Mouse (Mus musculus) brain, adult 2 months (tissue): Measurements from ENCODE around the gene Scd3.
"Not testable (repeated sequence)": the region's sequence is repeated elsewhere in the genome, so short reads cannot be mapped to it uniquely, and the experiment has no call there.

Experiments used
- DNase-seq: peaks from one replicate; pipeline ENCODE4 v3.0.0; 2011; ENCODE audit warnings: low read depth, low spot score

Gene Scd3

GRCm38 (mm10) chr19:44273711-44274110, 70.6 kb downstream of the Scd3 start:
- peak; percentile 31 for DNase-seq

DNA sequence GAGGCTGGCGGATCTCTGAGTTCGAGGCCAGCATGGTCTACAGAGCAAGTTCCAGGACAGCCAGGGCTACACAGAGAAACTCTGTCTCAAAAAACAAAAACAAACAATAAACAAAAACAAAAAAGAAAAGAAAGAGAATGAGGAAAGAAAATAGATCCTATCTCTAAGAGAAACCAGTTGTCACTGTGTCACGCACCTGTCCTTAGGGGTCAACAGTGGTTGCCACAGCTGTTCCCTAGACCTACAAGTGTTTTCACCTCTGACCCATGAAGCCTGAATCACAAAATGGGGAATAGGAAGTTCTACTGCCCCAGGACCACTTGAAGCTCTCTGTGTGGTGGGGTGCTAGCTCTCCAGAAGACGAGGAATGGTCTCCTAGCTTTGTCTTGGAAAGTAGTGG, 71.4 kb downstream of the Scd3 start:
- no peak for DNase-seq

- peak; percentile 23 for DNase-seq
Observed at GRCm38 (mm10) chr19:44275418-44275817, 72.3 kb downstream of the Scd3 start.

DNA sequence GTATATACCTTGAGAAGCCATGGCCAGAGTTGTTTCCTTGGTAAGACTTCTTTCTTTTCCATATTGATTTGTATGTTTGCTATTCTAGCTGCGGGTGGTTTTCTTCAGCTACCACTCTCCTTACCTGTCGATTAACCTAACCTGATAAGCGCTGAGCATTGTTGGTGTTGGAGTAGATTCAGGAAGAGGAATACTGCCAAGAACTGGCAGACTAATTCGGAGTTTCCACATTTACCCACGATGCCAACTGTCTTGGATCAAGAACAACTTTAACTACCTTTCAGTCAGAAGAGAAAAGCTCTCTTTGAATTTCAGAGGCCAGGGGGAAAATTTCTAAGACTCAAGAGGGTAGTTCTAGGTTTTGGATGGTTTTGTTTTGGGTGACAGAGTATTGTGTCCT, 73.8 kb downstream of the Scd3 start:
- DNase-seq, result peak; percentile 64

- DNase-seq, result no peak
Observed at GRCm38 (mm10) chr19:44277931-44278330, 74.9 kb downstream of the Scd3 start.

- peak; percentile 79 for DNase-seq
Observed at GRCm38 (mm10) chr19:44280755-44281154, 77.7 kb downstream of the Scd3 start.

DNA sequence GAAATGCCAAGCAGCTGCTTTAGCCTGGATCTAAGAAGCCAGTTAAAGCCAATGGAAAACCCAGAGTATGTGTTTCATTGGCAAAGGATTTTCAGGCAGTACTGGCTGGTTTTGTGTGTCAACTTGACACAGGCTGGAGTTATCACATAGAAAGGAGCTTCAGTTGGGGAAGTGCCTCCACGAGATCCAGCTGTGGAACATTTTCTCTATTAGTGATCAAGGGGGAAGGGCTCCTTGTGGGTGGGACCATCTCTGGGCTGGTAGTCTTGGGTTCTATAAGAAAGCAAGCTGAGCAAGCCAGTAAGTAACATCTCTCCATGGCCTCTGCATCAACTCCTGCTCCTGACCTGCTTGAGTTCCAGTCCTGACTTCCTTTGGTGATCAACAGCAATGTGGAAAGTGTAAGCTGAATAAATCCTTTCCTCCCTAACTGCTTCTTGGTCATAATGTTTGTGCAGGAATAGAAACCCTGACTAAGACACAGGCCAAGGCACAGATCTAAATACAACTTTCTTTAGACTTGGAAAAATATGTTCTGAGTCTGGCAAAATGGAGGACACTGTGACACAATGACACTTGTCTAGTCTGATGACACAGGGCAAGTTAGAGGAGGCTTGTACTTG, 78.9 kb downstream of the Scd3 start:
- DNase-seq, result not testable (repeated sequence)

GRCm38 (mm10) chr19:44282534-44283156, 79.6 kb downstream of the Scd3 start:
- DNase-seq, result no peak

DNA sequence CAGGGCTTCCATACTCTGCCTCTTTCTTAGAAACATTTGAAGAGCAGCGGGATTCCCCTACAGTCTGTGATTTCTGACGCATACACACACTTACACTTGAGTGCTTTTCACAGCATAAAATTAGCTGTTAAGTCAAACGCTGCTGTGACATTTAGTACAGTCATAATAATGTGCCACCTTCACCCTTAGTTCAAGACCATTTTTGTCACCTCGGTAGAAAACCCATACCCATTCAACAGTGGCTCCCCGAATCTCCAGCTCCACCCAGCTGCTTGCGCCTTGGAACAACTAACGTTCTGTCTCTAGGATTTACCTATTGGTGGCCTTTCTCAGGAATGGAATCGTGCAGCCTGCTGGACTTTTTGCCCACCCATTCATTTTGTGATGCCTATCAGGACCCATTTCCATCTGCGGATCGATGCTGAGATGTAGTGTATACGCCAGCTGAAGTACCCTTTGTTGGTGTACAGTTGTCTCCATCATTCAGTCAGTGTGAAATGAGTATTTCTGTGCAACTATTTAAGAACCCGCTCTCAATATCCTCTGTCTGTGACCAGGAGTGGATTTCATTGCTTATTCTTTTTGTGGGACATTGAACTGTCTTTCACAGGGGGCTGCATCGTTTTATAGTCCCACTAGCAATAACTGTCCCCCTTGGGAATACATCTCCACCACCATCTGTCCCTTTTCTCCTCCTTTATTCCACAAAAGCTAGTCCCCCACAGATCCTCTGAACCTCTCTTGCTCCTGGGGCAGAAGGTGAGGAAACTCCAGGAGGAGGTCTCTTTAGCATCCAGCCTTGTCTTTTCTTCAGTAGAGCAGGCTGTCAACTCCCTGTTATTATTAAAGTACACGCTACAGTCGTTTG, 80.3 kb downstream of the Scd3 start:
- peak; percentile 47 for DNase-seq

DNA sequence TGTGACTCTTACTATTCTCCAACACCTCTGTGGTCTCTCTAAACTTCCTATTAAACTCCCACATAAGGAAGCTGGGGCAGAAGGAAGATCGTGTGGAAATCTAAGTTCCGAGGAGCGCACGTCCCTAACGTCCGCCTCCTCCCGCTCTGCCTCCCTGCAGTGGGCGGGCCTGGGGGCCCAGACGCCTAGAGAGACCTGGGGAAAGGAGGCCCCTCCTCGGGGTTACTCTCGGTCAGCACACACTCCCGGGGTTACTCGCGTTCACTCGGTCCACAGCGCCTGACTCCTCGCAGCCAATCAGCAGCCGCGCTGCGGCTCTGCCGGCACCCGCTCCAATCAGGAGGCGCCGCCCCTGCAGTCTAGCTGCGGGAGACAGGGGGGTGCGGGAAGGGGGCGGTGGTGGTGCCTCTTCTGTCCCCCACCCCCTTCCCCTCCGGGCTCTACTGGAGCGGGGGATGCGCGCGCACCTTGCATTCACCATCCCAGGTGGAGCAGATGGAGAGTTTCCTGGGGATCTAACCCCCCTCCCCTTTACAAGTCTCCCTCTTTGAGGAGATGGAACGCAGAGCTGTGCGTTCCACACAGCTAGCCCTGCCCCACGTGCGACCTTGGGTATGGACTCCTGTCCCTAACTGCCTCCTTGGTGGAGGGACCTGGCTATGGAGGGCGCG, 81.1 kb downstream of the Scd3 start:
- DNase-seq, result peak; percentile 97

- peak; percentile 69 for DNase-seq
Observed at GRCm38 (mm10) chr19:44284723-44285122, 81.7 kb downstream of the Scd3 start.

GRCm38 (mm10) chr19:44285554-44285953, 82.5 kb downstream of the Scd3 start:
- DNase-seq, result no peak

- DNase-seq, result no peak
Observed at GRCm38 (mm10) chr19:44286109-44286508, 83.0 kb downstream of the Scd3 start.

- DNase-seq, result no peak
Observed at GRCm38 (mm10) chr19:44287415-44288110, 84.5 kb downstream of the Scd3 start.

DNA sequence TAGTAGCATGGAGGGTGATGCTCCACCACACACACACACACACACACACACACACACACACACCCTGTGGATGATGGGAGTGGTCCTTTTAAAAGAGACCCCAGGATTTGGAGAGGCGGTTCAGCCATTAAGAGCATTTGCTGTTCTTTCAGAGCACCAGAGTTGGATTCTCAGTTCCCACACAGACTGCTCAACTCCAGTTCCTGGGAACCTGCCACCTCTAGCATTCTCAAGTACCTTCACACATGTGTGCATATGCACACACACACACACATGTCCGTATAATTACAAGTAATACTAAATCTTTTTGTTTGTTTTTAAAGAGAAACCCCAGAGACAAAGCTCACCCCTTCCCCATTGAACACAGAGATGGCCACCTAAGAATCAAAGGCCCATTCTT, 89.0 kb downstream of the Scd3 start:
- DNase-seq, result no peak

DNA sequence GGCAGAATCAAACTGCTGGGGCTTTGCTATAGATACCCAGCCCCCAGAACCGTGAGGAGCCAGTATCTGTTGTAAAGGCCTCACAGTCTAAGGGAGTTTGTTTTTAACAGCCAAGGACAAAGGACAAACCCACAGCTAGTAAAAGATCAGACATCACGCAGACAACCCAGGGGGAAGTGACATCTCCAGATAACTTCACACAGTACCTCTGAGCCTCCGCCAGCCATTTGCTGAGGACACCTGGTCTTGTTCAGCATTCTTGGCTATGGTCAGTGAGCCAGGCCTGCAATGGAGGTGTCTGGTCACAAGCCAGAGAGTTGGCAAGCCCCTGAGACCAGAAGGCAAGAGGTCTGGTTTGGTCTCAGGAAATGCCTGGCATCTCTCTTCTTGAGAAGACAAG, 89.4 kb downstream of the Scd3 start:
- DNase-seq, result peak; percentile 96

DNA sequence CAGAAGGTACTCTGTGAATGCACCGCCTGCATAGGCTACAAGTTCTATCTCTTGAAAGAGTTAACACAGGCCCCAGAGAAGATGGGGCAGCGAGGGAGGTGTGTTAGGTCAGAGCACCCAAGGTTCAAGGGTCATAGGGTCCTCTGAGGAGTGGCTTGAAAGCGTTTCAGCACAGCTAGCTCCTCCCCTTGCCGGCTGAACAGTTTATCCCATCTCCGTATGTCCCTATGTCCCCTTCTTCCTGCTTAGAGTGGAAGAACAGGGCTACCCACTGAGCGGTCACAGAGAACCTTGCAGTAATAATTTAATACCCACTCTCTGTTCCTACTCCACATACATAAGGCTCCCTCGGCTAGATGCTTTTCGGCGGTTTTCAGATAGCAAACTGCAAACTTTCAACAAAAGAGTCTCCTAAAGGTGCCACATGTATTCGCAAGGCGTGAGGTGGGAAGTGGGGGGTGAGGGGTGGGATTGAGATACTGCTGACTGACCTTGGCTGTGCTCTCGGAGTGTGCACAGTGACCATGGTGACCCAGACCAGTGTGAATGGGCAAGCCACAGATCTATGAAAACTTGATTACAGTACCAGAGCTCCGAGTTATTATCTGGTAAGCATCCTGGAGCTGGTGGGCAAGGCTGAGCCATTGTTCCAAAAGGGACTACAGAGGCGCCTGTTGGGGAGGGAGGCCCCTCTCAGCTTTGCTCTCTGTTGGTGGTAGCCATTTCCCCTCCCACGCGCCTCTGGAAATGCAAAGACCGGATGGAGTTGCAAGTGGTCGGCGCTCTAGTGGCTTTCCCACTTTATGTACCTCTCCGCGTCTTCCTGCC, 90.1 kb downstream of the Scd3 start, which contains the start of gene Scd2:
Gene Scd2, plus strand, starts transcription at position 734 of the 828 bp plus-strand sequence.
- no peak for DNase-seq
